Mouse (Mus musculus) ES-Bruce4 (cell line): Measurements from ENCODE around the gene Slc25a39.

Experiments used
- EP300 ChIP-seq: IDR thresholded peaks from 2 replicates; pipeline ENCODE4 v1.6.1; 2011; ENCODE audit warnings: low read depth, low read length; ENCODE audit not compliant: insufficient read depth
- POLR2A ChIP-seq: IDR thresholded peaks from one replicate; pipeline ENCODE4 v1.8.1; 2011; ENCODE audit warnings: low read length; ENCODE audit not compliant: insufficient read depth

DNA sequence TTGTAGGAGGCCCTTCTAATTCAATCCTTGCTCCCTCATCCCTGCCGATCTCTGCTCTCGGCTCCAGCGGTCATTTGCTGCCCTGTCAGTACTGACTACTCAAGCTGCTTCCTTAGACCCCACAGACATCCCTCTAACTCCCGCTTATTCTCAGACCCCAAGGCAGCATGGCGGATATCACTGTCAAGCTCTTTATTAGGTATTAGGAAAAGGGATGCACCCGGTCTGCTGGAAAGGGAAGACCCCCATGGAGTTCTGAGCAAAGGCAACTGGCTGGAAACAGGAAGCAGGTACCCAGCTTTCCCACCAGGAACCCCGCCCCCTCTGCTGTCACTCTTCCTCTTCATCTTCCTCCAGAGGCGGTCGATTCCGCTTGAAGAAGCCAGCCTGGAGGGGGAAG is 45.4 kb upstream of the Slc25a39 start:
- TF ChIP-seq EP300 (no peak), POLR2A (no peak)
